Mouse (Mus musculus) limb, embryonic 14.5 days (tissue): ENCODE results near the gene Ywhag. TPM values are rescaled to one million over a fixed set of nuclear protein-coding genes. Genes with fewer than 3 reads are reported as not detected.

ENCODE experiments used
- ATAC-seq: fragments of 200-750 bp; cut with Nextera tagmentation; 2 replicates; pipeline ENCODE4 v1.8.0; 2017; ENCODE audit warnings: low read depth, moderate number of reproducible peaks, moderate TSS enrichment; ENCODE audit not compliant: low FRiP score
- DNase-seq: peaks from one replicate; pipeline ENCODE4 v3.0.0-alpha.2; 2015; ENCODE audit warnings: low spot score
- H3K27ac ChIP-seq: fragments of 300-500 bp; sonication (generic); replicated peaks from 2 replicates; pipeline ENCODE4 v1.5.1; 2014; ENCODE audit warnings: low read depth, mild to moderate bottlenecking, low read length, moderate library complexity, mixed read lengths
- H3K27me3 ChIP-seq: fragments of 300-500 bp; sonication (generic); 2 replicates; pipeline ENCODE4 v1.6.1; 2014; ENCODE audit warnings: low read length, mixed read lengths; ENCODE audit not compliant: control insufficient read depth, insufficient read depth
- H3K36me3 ChIP-seq: fragments of 300-500 bp; sonication (generic); 2 replicates; pipeline ENCODE4 v1.6.1; 2014; ENCODE audit warnings: mild to moderate bottlenecking, low read length, moderate library complexity, mixed read lengths; ENCODE audit not compliant: control insufficient read depth, insufficient read depth
- H3K4me1 ChIP-seq: fragments of 300-500 bp; sonication (generic); 2 replicates; pipeline ENCODE4 v1.6.1; 2014; ENCODE audit warnings: antibody characterized with exemption, low read length, mixed read lengths; ENCODE audit not compliant: control insufficient read depth, insufficient read depth
- H3K4me2 ChIP-seq: fragments of 300-500 bp; sonication (generic); replicated peaks from 2 replicates; pipeline ENCODE4 v1.6.1; 2014; ENCODE audit warnings: low read depth, mild to moderate bottlenecking, low read length, moderate library complexity; ENCODE audit not compliant: severe bottlenecking
- H3K4me3 ChIP-seq: fragments of 300-500 bp; sonication (generic); replicated peaks from 2 replicates; pipeline ENCODE4 v1.5.1; 2014; ENCODE audit warnings: low read length
- H3K9ac ChIP-seq: fragments of 300-500 bp; sonication (generic); 2 replicates; pipeline ENCODE4 v1.6.1; 2014; ENCODE audit warnings: mild to moderate bottlenecking, low read depth, low read length, moderate library complexity; ENCODE audit not compliant: severe bottlenecking
- H3K9me3 ChIP-seq: fragments of 300-500 bp; sonication (generic); 2 replicates; pipeline ENCODE4 v1.6.1; 2016; ENCODE audit warnings: low read length; ENCODE audit not compliant: control insufficient read depth
- POLR2A ChIP-seq: fragments of 200-500 bp; IDR thresholded peaks from 2 replicates; pipeline ENCODE4 v1.8.0; 2012; ENCODE audit warnings: inconsistent platforms, mild to moderate bottlenecking, moderate library complexity, borderline replicate concordance; ENCODE audit not compliant: insufficient read depth, insufficient read length; ENCODE audit errors: extremely low read depth
- WGBS: fragments of 180-500 bp; shearing (Covaris S2); extraction: QIAGEN DNeasy Blood & Tissue Kit; methylation state at CpG from one replicate; pipeline ENCODE4 v1.1.7; 2014; 5-methylcytosine and 5-hydroxymethylcytosine counted together
- polyA plus RNA-seq, 2 experiments: library from polyadenylated mRNA; depleted of rRNA in 1 of 2; stranded (reverse) in 1 of 2; unstranded in 1 of 2; fragments of >200 nt; fragmentation: Nextera tagmentation in 1 of 2; extraction: Ambion mirVana in 1 of 2; gene quantifications; 2 replicates each; pipeline versions ENCODE4 v1.2.1 to v1.2.3; 2012 to 2014

Ywhag gene
- polyA plus RNA-seq, 2 experiments, result 72.9 to 83.6 TPM

DNA sequence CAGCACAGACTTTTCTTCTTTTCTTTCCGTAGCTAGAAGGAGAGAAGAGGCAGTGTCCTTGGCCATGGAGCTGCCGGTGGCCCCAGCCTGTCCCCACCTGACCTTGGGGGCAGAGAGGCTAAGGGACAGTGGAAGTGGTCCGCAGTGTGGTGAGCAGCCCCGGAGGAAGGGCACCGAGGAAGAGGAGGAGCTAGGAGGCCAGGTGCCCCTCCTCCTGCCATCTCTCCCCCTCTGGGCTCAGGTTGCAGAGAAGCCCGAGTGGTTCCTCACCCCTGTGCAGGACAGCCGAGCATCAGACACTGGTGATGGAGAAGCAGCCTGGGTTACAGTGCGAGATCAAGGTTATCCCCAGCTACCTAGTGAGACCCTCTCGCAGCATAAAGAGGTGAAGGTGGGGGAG is 39.9 kb upstream of the Ywhag start, which contains the start of gene Ssc4d:
Gene Ssc4d (minus strand): TSS at position 167 of the 400 bp plus-strand sequence.
- Histone ChIP-seq H3K27ac (no peak within 1 kb of the TSS), H3K4me2 (no peak within 1 kb of the TSS; the same call in 1 of the 2 replicates), H3K9ac (no peak within 1 kb of the TSS), H3K4me3 (peak within 1 kb of the TSS; percentile 14; the same call in 1 of the 2 replicates), H3K27me3 (no peaks in the 10 kb centered on the region), H3K36me3 (no peaks in the 10 kb centered on the region), H3K4me1 (no peaks in the 10 kb centered on the region), H3K9me3 (no peaks in the 10 kb centered on the region)
- no peak for ATAC-seq
- no peak for DNase-seq
- 19% methylated on average over 7 of the region's 9 CpGs for WGBS
- no peak for TF ChIP-seq POLR2A

DNA sequence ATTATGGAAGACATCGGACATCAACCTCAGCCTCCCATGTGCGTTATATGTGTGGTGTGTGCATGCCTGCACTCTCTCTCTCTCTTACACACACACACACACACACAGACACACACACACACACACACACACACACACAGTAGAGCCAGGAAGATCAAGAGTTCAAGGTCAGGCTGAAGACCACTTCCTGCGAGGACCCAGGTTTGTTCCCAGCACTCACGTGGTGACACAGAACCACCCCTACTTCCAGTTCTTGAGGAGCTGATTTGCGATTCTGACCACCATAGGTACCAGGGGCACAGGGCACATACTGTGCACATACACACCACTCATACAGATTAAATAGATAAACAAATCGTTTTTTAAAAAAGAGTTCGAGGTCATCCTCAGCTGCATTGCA is 37.5 kb upstream of the Ywhag start:
- Histone ChIP-seq H3K4me3 (no peak overlapping the region), H3K27me3 (no peaks in the 10 kb centered on the region), H3K9ac (no peak overlapping the region), H3K36me3 (no peaks in the 10 kb centered on the region), H3K9me3 (no peaks in the 10 kb centered on the region), H3K27ac (no peak overlapping the region), H3K4me1 (no peaks in the 10 kb centered on the region), H3K4me2 (no peak overlapping the region)
- TF ChIP-seq POLR2A, result no peak
- no peak for ATAC-seq
- DNase-seq, result no peak
- 81% methylated on average over 7 of the region's 7 CpGs for WGBS

DNA sequence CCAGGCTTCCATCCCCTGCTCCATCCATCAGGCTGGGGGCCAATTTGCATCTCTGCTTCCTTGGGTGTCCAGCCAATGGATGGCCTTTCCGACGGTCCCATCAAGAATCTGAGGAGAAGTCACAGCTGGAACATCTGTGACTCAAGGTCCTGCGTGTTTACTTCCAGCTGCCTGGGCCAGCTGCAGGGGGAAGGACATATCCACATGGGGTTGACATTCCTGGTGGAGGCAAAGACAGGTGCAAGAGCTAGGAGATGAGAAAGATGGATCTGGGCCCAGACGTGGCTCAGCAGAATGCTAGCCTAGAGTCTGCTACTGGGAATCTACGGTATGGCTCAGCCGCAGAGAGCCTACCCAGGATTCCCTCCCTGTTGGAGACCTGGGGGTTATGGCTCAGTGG is 35.8 kb upstream of the Ywhag start:
- Histone ChIP-seq H3K36me3 (no peaks in the 10 kb centered on the region), H3K4me3 (no peak overlapping the region), H3K4me2 (no peak overlapping the region), H3K27me3 (no peaks in the 10 kb centered on the region), H3K4me1 (peaks cover 6% of the 10 kb centered on the region; the same call in 1 of the 2 replicates), H3K9ac (no peak overlapping the region), H3K27ac (no peak overlapping the region), H3K9me3 (no peaks in the 10 kb centered on the region)
- ATAC-seq (no peak), DNase-seq (no peak)
- no peak for TF ChIP-seq POLR2A
- 76% methylated on average over 6 of the region's 6 CpGs for WGBS

DNA sequence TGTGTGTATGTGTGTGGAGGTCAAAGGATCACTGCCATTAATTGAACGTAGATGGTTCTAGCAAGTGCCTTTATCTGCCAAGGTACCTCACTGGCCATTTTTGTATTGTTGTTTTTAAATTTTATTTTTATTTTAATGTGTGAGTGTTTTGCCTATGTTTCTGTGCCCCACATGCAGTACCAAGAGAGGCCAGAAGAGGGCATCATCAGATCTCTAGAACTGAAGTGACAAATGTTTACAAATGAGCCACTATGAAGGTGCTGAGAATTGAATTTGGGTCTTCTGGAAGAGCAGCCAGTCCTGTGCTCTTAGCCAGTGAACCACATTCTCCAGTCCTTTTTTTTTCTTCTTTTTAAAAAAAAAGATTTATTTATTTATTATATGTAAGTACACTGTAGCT is 34.4 kb upstream of the Ywhag start:
- H3K9ac ChIP-seq, result no peak overlapping the region
- ATAC-seq, result no peak
- WGBS, result 64% methylated on average over 1 of the region's 1 CpGs
- no peak overlapping the region for H3K27ac ChIP-seq
- H3K4me3 ChIP-seq, result no peak overlapping the region
- H3K4me1 ChIP-seq, result peaks cover 6% of the 10 kb centered on the region; the same call in 1 of the 2 replicates
- no peak for TF ChIP-seq POLR2A
- no peaks in the 10 kb centered on the region for H3K9me3 ChIP-seq
- no peak overlapping the region for H3K4me2 ChIP-seq
- H3K27me3 ChIP-seq, result no peaks in the 10 kb centered on the region
- no peaks in the 10 kb centered on the region for H3K36me3 ChIP-seq
- DNase-seq, result no peak

DNA sequence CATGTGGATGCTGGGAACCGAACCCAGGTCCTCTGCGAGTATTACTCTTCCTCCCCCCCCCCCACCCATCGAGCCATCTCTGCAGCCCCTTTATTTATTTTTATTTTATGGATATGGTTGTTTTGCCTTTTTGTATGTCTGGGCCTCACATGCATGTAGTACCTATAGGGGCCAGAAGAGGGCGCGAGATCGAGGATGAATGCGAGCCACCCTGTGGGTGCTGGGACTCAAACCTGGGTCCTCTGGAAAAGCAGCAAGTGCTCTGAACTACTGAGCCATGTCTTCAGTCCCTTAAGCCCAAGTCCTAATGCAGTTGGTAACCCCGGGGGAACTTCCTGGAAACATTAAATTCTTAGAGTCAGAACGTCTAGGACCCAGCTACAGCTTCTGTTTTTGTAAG is 32.5 kb upstream of the Ywhag start:
- DNase-seq (no peak), ATAC-seq (no peak)
- WGBS, result 57% methylated on average over 9 of the region's 9 CpGs

More for the DNA sequence above, 32.5 kb upstream of the Ywhag start:
- Histone ChIP-seq H3K27me3 (no peaks in the 10 kb centered on the region), H3K36me3 (no peaks in the 10 kb centered on the region), H3K9me3 (no peaks in the 10 kb centered on the region), H3K27ac (no peak overlapping the region), H3K4me1 (peaks cover 8% of the 10 kb centered on the region), H3K4me2 (no peak overlapping the region), H3K4me3 (no peak overlapping the region), H3K9ac (no peak overlapping the region)
- TF ChIP-seq POLR2A, result no peak
